Mouse (Mus musculus): ENCODE measurements around the gene Aadacl3.

Gene Aadacl3

DNA sequence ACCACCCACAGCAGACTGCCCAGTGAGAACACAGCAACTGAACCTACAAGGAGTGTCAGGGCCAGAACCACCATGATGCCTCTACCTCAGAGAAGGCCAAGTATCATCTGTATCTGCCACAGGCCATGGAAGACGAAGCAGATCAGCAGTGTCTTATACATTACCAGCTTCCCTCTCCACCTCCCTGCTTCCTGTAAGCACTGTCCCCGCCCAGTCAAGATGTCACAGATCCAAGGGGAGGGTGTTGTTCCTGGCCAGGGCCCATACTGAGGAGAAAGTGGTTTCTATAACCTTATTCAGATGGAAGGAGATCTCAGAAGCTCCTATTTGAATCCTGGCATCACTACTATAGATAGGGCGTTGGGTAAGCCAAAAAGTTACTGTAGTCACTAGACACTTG lies at the start of gene Aadacl3:
Gene Aadacl3 (minus strand): TSS at position 101 of the 400 bp plus-strand sequence.
- DNase-seq (ENCODE audit: low read depth, low spot score) = no peak

DNA sequence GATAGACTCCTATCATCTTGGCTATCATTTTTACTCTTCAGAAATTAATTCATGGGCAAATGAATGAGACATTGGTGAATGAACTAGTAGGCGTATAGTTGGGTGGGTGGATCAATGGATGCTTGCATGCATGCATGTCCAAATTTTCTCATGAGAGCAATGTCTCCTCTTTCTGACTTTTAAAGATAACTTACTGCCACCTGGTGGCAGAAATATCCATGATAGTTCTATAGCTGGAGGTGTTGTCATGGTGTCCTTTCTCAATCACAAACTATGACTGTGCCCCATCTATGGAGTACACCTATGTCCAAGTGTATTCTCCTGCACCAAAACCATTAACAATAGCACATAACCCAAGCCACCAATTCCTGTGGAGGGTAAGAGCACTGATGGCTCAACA lies 43.0 kb upstream of the Aadacl3 start:
- no peak for DNase-seq (ENCODE audit: low read depth, low spot score)

DNA sequence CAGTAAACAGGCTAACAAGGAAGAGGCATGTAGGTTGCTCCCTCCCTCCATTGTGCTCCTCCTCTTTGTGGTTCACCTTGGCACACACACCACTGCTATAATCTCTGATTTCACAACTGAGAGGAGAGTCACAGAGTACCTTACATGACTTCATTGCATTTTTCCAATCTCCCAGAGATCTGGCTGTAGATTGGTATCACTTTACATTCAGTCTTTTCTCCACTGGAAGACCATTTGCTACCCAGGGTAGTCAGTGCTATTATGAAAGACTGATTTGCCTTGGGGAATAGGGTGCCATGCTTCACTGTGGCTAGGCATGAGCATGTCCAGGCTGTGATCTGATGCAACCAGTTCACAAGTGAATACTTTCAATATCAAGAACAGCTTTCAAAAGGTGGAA lies 29.8 kb upstream of the Aadacl3 start:
- DNase-seq (ENCODE audit: low read depth, low spot score) = no peak

DNA sequence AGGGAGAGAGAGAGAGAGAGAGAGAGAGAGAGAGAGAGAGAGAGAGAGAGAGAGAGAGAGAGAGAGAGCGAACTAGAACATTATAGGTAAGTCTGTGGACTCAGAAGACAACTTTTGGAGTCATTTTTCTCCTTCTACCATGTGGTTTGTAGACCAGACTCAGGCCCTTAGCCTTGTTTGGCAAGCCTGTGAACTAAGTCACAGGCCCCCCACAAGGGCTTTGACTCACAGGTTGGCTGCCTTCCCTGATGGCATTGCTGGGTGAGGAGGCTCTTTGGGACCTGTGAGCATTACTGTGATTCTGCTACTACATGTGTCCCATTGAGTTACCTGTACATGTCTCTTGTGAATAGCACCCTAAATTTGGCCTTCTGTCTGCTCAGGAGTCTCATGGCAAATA lies 4.5 kb upstream of the Aadacl3 start:
- DNase-seq (ENCODE audit: low read depth, low spot score) = no peak

DNA sequence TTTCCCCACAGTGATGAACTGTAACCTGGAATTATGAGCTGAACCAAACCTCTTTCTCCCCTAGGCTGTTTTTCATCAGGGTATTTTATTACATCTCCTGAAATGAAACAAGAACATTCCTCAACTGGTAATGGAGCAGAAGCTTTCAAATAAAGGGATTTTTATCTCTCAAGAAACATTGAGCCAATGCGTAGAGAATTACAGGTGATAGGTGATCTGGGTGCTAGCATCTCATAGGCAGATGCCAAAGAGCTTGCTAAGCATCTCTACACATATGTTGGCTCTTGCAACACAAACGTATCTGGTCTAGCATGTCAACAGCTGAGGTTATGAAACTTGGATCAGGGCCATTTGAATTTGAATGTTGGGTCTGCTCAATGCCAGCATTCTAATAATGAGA lies 1.6 kb upstream of the Aadacl3 start:
- DNase-seq (ENCODE audit: low read depth, low spot score) = no peak

DNA sequence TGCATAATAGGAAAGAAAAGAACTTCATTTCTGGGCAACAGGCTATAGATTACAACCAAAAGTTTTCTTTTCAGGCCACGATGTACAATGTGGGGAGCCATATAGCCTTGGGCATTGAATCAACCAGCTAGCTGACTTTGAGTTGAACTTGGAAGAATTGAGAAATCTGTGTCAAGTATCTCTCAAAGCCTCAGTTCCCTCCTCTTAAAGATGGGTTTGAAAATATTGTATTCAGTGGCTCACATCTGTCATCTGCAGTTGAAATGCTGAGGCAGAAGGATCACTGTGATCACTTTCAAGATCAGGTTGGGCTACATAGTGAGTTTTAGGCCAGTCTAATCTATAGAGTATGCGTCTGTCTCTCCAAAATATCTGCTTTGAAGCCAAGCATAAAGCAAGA lies 10.3 kb downstream of the Aadacl3 start, which contains the start of gene Gm9944:
Gene Gm9944 (minus strand): TSS at position 101 of the 400 bp plus-strand sequence.
- DNase-seq (ENCODE audit: low read depth, low spot score) = no peak

DNA sequence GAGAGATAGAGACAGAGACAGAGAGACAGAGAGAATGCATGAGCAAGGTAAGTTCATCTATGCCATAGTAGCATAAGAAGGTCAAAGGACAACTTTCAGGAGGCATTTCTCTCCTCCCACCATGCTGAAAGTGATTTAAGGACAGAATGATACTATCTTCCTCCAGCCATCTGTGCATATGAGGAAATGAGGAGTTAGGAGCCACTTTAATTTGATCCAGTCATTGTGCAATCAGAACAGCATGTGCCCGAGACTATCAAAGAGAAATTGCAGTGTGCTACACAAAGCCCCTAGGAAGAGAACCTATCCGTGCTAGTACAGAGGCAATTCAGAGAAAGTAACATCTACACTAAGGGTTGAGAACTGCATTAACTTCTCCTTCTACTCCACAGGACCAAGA lies 15.0 kb downstream of the Aadacl3 start:
- DNase-seq (ENCODE audit: low read depth, low spot score) = no peak

DNA sequence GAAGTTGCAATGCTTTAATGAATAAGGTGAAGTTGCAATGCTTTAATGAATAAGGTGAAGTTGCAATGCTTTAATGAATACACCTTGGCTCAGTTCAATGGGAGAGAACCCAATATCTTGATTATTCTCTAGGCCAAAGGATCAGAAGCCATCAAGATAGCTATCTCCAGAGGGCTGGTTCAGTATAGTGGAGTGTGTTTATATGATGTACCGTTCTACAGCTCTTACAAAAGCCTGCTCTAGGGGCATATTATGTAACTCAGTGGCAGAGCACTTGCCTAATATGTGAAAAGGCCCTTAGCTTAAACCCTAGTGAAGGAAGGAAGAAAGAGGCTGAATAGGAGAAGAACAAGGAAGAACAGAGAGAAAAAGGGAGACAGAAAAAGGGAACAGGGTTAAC lies 22.0 kb downstream of the Aadacl3 start:
- no peak for DNase-seq (ENCODE audit: low read depth, low spot score)

DNA sequence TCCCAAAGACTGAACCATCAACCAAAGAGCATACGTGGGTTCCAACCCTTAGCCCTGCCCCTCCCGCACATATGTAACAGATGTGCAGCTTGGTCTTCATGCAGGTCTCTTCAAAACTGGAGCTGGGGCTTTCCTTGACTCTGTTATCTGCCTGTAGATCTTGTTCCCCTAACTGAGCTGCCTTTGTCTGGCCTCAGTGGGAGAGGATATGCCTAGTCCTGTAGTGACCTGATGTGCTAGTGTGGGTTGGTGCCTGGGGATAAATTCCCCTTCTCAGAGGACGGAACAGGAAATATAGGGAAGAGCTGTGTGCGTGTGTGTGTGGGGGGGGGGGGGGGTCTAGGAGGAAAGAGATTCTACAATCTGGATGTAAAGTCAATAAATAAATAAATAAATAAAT lies 22.5 kb downstream of the Aadacl3 start:
- DNase-seq (ENCODE audit: low read depth, low spot score) = no peak

DNA sequence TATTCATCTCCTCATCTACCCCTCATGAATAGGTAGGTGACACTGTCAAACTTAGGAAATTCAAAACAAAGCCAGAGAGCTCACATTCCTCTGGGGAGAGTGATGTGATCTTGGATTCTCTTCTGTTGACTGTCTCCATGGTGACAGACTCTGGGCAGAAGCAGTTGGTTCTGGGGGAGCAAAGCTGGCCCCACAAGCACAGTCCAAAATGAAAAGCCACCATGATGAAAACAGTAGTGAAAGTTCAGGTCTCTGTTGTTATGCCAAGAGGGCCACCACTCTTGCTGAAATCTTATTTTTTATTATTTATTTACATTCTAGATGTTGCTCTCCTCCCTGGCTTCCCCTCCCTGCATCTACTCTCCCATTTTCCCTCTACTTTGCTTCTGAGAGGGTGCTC lies 24.9 kb downstream of the Aadacl3 start, which contains the start of gene 1700012P22Rik:
Gene 1700012P22Rik (minus strand): TSS at position 101 of the 400 bp plus-strand sequence.
- DNase-seq (ENCODE audit: low read depth, low spot score) = no peak

DNA sequence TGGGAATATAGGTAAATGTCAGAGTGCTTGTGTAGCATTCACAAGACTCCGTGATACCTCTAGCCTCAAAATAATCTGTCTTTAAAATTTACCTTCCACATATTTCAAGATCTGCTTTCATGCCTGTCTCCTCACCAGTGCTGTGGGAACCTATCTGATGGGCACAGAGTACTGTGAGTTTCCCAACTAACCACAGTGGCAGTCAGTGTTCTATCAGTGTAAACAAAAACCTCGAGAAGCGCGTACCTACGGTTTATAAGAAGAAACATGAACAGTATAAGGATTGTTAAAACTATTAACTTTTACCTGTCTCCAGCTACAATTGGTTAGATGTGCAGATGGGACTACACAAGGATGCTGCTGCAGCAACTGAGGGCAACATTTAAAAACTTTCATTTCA lies 30.3 kb downstream of the Aadacl3 start:
- DNase-seq (ENCODE audit: low read depth, low spot score) = no peak

DNA sequence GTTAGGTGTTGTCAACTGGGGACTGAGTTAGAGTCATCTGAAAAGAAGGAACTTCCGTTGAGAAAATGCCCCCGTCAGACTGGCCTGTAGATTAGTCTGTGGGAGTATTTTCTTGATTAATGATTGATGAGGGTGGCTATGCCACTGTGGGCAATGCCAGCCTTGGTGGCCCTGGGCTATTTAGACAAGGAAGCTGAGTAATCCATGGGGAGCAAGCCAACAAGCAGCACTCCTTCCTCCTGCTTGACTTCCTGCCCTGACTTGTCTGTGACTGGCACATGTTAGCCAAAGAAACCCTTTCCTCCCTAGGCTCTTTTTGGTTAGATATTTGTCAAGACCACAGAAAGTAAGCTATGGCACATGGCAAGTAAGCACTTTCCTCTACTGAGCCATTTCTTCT lies 32.8 kb downstream of the Aadacl3 start:
- no peak for DNase-seq (ENCODE audit: low read depth, low spot score)

DNA sequence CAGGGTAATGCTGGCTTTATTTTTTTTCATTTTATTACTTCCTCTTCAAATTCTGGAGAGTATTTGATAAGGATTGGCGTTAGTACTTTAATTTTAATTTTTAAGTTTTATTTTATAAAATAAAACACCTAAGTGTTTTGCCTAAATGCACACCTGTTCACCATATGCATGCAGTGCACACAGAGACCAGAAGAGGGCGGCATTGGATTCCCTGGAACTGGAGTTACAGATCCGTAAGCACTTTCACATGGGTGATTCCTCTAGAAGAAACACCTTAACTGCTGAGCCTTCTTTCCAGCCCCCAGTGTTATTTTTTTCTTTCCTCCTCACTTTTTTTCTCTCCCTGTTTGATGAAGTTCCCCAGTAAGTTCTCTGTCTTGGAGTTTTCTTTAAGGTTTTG lies 34.7 kb downstream of the Aadacl3 start:
- DNase-seq (ENCODE audit: low read depth, low spot score) = peak; percentile 27

DNA sequence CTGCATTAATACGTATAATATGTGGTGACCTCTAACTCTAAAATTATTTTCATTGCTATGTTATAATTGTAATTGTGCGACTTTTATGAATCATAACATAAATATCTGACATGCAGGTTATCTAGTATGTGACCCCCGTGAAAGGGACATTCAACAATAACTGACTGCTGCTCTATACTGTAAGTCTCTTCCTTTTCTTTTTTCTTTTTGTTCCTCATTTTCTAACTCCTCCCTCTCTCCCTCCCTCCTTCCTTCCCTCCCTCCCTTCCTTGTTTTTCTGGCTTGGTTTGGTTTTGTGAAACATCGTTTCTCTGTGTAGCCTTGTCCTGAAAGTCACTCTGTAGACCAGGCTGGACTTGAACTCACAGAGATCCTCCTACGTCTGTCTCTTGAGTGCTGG lies 39.0 kb downstream of the Aadacl3 start:
- DNase-seq (ENCODE audit: low read depth, low spot score) = no peak

DNA sequence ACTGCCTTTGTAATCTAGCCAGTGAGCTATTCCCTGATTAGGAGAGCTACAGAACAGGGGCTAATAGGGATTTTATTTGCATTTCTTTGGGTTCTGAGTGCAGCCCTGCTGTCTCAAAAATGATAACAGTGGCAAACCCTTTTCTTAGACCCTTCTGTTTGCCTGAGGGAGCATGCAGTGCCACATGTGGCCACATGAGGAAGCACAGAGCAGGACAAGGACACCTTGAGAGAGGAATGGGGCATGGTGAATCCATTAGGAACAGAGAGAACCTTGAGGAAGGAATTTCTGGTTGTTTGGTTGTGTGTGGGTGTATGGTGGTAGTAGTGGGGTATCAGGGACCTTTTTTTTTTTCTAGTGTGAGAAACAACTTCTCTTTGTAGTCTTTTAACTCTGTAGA lies 42.9 kb downstream of the Aadacl3 start:
- DNase-seq (ENCODE audit: low read depth, low spot score) = peak; percentile 2

DNA sequence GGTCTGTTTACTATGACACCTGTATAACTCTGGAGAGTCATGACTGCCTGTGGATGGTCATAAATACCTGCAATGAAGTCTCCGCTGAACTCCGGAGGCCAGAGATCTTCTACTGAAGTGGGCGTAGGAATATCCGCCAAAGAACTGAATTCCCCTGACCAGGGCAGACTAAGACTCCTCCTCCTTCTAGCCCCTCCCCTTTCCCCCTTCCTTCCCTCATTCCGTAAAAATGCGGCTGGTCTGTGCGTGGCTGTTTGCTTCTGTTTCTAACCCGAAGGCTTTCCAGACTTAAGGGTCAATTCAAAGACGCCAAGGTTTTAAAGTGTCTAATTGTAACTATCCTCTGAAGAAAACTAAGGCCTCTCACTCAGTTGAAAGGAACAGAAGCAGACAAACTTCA lies 55.3 kb downstream of the Aadacl3 start, which contains the start of gene Pramef12:
Gene Pramef12 (minus strand): TSS at position 175 of the 400 bp plus-strand sequence.
- no peak for DNase-seq (ENCODE audit: low read depth, low spot score)

DNA sequence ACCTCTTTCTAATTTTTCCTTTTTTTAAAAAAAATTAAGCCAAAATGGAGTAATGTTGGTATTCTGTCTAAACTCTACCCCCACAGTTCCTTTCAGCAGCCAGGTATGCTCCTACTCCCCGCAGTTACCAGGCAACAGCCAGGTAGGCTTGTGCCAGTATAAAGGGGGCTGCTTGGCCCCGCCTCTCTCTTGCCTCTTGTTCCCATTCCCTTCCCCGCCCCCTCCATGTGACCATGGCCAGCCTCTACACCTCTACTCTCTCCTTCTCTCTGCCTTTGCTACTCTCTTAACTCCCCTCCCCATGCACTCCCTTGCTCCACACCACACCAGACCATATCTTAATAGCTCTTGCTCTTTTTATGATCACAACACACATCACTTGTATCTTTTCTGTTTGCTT lies 57.3 kb downstream of the Aadacl3 start:
- DNase-seq (ENCODE audit: low read depth, low spot score) = no peak

DNA sequence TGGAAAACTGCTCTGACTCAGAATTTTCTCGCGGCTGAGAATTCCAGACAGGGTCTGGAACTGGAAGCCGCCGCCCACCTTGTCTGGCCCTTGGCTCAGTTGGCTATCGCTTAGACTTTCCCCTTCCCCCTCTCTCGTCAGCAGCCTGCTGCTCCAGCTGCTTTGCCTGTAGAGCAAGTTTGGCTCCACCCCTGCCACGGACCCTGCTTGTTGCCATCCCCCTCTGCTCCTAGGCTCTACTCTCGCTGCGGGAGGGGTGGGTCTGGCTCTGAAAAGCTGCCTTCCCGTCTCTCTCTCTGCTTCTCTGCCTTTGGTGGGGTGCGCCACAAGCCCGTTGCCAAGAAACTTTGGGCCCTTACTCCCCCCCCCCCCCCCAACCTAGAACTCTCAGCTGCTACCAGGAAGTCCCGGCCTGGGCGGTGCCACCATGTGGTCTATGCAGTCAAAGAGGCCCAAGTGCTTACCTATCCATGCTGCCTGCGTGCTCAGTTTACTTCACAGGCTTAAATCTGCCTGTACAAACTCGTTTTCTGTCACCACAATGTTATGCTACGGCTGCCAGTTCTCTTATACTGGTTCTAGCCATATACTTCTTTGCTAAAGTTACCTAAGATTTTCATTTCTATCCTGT lies 59.0 kb downstream of the Aadacl3 start:
- no peak for DNase-seq (ENCODE audit: low read depth, low spot score)
